Mouse (Mus musculus) layer of hippocampus, adult 9-10 months (tissue): ENCODE data around the gene Prkcb.
A peak's percentile ranks its signal among the peaks of the same experiment; 100 is the strongest.
"Not testable (repeated sequence)": the region's sequence is repeated elsewhere in the genome, so short reads cannot be mapped to it uniquely, and the experiment has no call there.

Source experiments
- DNase-seq: peaks from one replicate; pipeline ENCODE4 v3.0.0; 2022; ENCODE audit warnings: low spot score

Gene Prkcb

GRCm38 (mm10) chr7:122288605-122289242 lies at the start of gene Prkcb:
TSS of gene Prkcb (plus strand) at chr7:122288751.
- DNase-seq, result peak; percentile 69

- no peak for DNase-seq
Measured at GRCm38 (mm10) chr7:122238939-122239338, 49.6 kb upstream of the Prkcb start.

DNA sequence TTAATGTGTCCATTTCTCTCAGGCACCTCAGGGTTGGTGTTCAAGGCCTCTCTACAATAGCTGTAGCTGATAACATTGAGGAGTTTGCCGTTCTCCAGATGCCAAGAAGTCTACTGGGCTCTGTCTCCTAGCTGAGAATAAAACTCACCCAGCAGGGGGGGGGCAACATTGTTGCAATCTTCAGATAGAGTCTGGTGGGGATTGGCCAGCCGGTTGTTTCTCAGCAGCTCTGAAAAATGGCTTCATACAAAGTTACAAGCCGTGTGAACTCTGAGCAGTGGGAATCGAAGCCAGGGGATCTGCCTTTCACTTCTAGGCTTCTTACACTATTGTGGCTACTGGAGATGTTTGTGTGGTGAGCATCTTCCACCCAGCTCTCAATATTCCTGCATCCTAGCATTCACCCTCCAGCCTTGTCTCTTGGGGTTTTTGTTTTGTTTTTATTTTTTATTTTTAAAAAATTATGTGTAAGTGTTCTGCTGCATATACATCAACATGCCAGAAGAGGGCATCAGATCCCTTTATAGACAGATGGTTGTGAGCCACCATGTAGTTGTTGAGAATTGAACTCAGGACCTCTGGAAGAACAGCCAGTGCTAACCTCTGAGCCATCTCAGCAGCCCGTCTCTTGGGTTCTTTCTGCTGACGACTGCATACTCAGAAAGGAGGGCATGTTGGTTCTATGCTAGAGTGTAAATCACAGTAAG lies 48.0 kb upstream of the Prkcb start:
- DNase-seq, result no peak

- DNase-seq, result no peak
Measured at GRCm38 (mm10) chr7:122242260-122242659, 46.3 kb upstream of the Prkcb start.

GRCm38 (mm10) chr7:122242744-122243143 lies 45.8 kb upstream of the Prkcb start:
- not testable (repeated sequence) for DNase-seq

DNA sequence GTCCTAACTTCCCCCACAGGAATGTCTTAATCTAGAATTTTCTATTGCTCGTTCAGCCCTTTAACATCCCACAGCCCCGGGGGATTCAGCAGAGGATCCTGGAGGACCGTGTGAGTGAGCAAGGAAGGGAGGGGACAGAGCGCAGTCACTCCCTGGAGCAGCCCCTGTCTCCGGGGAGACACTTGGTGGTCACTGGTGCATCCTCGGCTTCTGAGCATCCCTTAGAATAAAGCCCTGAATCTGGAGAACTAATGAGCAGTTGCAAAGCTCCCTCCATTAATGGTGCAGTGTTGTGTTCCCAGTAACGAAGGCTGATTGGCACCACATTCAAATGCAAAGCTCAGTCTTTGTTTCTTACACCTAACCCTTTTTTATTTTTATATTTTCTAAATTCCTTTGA lies 44.4 kb upstream of the Prkcb start:
- no peak for DNase-seq

DNA sequence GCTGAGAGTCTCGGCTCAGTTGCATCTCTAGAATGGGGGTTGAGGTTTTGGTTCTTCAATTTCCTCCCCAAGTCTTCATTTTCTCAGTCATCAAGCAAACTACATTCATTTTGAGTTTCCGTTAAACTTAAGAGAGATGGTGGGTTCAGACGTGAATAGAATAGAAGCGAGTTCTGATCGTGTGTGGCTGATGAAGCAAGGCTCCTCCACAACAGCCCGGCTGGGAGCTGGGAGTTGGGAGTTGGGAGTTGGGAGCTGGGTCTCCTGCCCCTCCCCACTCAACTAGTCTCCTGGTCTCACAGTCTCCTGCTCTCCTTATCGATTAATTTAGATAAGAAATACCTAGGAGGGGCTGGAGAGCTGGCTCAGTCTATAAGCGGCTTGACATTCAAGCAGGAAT lies 44.0 kb upstream of the Prkcb start:
- DNase-seq, result no peak

DNA sequence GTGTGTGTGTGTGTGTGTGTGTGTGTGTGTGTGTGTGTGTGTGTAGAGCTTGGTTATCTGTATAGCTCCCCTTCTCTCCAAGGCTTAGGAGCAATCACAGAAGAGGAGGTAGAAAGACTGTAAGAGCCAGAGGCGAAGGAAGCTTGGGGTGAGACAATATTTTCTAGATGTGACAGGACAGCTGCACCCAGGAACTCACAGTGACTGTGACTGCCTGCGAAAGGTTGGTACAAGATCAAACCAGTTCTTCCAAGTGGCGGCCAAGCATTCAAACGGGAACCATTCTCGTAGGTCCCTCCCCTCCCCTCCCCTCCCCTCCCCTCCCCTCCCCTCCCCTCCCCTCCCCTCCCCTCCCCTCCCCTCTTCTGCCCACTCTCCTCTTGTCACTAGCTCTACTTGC lies 42.6 kb upstream of the Prkcb start:
- no peak for DNase-seq

GRCm38 (mm10) chr7:122247254-122247864 lies 41.2 kb upstream of the Prkcb start:
- DNase-seq, result no peak

DNA sequence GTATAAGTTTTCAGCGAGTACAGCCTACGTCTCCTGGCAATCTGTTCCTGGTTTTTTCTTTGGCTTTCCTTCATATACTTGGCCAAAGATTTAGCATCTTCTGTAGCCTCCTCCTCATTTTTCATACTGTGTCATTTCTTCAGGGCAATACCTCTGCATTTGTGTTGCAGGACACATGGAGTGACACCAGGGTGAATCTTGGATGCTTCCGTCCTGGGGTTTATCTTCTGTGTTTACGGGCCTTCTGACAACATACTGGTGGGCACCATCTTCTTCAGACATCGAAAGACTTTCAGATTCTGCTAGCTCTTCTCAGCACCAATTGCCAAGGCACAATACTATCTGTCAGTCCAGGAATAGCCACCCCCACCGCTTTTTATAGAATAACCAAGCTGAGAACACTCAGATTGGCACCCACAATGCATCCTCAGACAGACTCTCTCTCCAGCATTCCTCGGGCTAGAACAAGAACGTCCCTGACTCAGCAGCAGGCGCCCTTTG lies 39.2 kb upstream of the Prkcb start:
- DNase-seq, result no peak

DNA sequence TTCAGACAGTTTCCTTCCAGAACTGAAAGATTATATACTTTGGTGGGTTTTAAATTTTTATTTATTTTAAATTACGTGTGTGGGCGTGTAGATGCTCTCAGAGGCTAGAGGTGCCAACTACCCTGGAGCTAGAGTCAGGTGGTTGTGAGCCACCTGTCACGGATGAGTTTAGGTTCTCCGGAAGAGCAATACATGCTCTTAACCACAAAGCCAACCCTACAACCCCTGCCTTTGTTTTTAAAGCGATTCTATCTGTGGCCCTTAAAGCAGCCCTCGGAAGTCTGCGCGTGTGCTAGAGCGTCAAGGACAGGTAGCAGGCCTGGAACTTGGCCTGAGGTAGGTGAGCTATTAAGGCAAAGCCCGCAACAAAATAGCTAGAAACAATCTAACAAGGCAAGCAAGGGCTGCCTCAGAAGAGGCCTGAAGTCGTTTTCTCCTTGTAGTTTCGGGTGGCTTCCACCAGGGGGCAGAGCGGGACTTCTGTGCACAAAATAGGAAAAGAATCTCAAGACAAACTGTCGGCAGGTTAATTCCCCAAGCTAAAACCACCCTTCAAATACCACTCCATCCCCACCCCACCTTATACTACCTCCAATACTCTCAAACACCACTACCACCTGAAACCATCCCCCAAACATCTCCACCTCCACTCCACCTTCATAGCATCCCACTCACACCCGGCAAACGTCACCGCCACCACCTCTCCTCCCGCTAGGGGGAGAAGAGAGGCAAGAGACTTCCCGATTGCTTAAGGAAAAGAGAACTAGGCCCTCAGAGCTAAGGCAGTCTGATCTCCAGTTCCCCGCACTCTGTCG lies 37.1 kb upstream of the Prkcb start:
- DNase-seq, result peak; percentile 78

GRCm38 (mm10) chr7:122256722-122257121 lies 31.8 kb upstream of the Prkcb start:
- DNase-seq, result no peak

- DNase-seq, result no peak
Measured at GRCm38 (mm10) chr7:122258521-122258920, 30.0 kb upstream of the Prkcb start.

DNA sequence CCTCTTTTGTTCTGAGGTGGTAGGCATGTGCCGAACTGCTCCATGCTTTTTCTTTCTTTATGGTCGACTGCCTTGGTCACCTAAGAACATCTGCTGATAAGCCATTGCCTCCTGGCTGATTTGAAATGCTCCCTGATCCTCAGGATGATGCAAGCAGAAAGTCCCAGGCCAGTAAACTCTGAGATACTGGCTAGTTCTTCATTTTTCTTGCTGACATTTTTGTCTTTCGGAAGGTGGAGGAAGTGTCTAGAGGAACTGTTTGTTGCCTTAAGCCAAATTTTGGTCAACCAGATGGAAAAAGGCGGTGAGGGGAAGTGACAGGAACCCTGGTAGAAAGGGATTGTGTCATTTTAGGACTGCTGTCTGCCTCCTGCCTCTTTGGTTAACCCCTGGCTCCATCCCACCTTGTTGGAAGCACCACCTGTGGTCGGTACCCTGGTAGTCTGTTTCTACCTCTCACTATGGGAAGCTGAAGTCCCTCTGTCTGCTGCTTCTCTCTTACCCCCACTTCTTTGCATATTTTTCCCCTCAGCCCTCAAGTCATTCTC lies 28.4 kb upstream of the Prkcb start:
- DNase-seq, result no peak

- no peak for DNase-seq
Measured at GRCm38 (mm10) chr7:122268983-122269486, 19.5 kb upstream of the Prkcb start.

DNA sequence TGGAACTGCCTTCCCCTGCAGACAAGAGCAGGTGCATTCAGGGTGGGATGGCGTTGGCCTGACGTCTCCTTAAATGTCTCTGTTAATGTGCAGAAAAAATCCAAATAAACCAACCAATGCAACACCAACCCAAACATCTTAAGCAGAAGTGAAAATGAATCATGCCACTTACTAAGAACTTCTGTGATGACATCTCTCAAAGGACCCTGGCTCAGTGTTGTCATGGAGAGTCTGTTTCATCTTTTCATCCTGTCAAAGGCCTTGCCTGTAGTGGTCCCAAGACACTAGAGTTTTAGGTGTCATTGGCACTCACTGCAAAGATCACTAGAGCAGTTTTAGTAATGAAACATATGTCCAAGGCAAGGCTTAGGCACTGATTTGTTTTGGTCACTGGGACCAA lies 16.2 kb upstream of the Prkcb start:
- no peak for DNase-seq

DNA sequence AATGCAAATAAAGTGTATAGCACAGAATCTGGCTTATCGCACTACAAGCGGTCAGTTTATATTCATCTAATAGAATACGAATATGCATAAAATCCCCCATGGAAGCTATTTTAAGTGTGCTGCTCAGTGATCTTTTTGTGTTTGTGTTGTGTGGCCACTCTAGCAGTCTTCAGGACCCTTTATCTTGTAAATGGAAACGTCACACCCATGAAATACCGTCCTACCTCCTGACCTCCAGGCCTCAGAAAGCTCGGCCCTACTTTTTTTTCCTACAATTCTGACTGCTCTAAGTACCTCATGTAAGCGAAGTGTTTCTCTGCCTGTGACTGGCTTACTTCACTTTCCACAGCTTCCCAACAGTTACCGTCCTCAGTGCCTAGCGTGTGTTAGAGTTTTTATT lies 9.0 kb upstream of the Prkcb start:
- no peak for DNase-seq

DNA sequence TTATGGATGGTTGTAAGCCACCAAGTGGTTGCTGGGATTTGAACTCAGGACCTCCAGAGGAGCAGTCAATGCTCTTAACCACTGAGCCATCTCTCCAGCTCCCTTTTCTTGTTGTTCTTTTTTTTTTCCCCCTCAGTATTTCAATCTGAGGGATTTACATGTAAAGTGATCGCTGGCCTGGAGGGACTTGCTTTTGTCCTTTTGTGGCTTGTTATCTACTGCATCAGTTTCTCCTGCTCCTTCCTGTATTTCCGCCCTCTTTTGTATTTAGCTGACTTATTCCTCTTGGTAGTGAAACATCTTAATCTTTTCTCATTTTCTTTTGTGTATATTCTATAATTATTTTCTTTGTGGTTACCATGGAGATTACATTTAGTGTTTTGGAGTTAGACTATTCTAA lies 8.2 kb upstream of the Prkcb start:
- no peak for DNase-seq

GRCm38 (mm10) chr7:122282584-122282983 lies 6.0 kb upstream of the Prkcb start:
- DNase-seq, result no peak

- no peak for DNase-seq
Measured at GRCm38 (mm10) chr7:122287217-122287616, 1.3 kb upstream of the Prkcb start.

- no peak for DNase-seq
Measured at GRCm38 (mm10) chr7:122289243-122290111, 926 bp downstream of the Prkcb start.
